Mouse (Mus musculus) v-Abl transformed pro-B cells (cell line): Measurements from ENCODE around the gene Spaca6.

Experiments used
- in situ Hi-C, 2 experiments: fragments of 400-800 bp; cut with MboI; formaldehyde crosslinking; loops; one replicate each; pipeline ENCODE4 v1.15.1; 2025; ENCODE audit not compliant: unreplicated experiment in 2 of 2

Spaca6 gene

GRCm38 (mm10) chr17:17826751-17827657 is at the start of gene Spaca6:
TSS of gene Spaca6 (plus strand) at chr17:17827158.
- in situ Hi-C loops = no loop called here

GRCm38 (mm10) chr17:17790866-17791630 is 35.9 kb upstream of the Spaca6 start:
- in situ Hi-C loops = no loop called here

GRCm38 (mm10) chr17:17792578-17792977 is 34.4 kb upstream of the Spaca6 start:
- in situ Hi-C loops = no loop called here

- in situ Hi-C loops = no loop called here
Measured at GRCm38 (mm10) chr17:17795527-17795926, 31.4 kb upstream of the Spaca6 start.

- in situ Hi-C loops = no loop called here
Measured at GRCm38 (mm10) chr17:17823612-17824336, 3.2 kb upstream of the Spaca6 start.

- in situ Hi-C loops = no loop called here
Measured at GRCm38 (mm10) chr17:17825921-17826591, 902 bp upstream of the Spaca6 start.

GRCm38 (mm10) chr17:17827658-17828190 is 766 bp downstream of the Spaca6 start:
- in situ Hi-C loops = no loop called here

- in situ Hi-C loops = no loop called here
Measured at GRCm38 (mm10) chr17:17828191-17828981, 1.4 kb downstream of the Spaca6 start.

GRCm38 (mm10) chr17:17829052-17829785 is 2.3 kb downstream of the Spaca6 start:
- in situ Hi-C loops = no loop called here

GRCm38 (mm10) chr17:17829816-17830535 is 3.0 kb downstream of the Spaca6 start:
- in situ Hi-C loops = no loop called here

- in situ Hi-C loops = no loop called here
Measured at GRCm38 (mm10) chr17:17830731-17831130, 3.8 kb downstream of the Spaca6 start.

GRCm38 (mm10) chr17:17834896-17835295 is 7.9 kb downstream of the Spaca6 start:
- in situ Hi-C loops = no loop called here

GRCm38 (mm10) chr17:17836101-17836500 is 9.1 kb downstream of the Spaca6 start:
- in situ Hi-C loops = no loop called here

GRCm38 (mm10) chr17:17837426-17837825 is 10.5 kb downstream of the Spaca6 start:
- in situ Hi-C loops = no loop called here

GRCm38 (mm10) chr17:17837919-17838701 is 11.2 kb downstream of the Spaca6 start:
- in situ Hi-C loops = no loop called here

- in situ Hi-C loops = no loop called here
Measured at GRCm38 (mm10) chr17:17839276-17839675, 12.3 kb downstream of the Spaca6 start.

GRCm38 (mm10) chr17:17840796-17841195 is 13.8 kb downstream of the Spaca6 start:
- in situ Hi-C loops = no loop called here
